Mouse (Mus musculus): ENCODE data around the gene Arhgap42.
A peak's percentile ranks its signal among the peaks of the same experiment; 100 is the strongest.

GRCm38 (mm10) chr9:9051184-9051583, 187.7 kb downstream of the Arhgap42 start:
- TF ChIP-seq POLR2A (IDR thresholded peaks at IDR 0.05; ENCODE audit: low read depth, low read length) (no peak), CTCF (conservative IDR thresholded peaks at IDR 0.05; ENCODE audit: insufficient read depth, insufficient read length, low read depth, low read length) (peak; percentile 37)
